Mouse (Mus musculus): ENCODE results near the gene Cwc25. TPM values are rescaled to one million over a fixed set of nuclear protein-coding genes. Genes with fewer than 3 reads are reported as not detected.

Cwc25 gene
- polyA plus RNA-seq, 1 experiment: 6.7 TPM

DNA sequence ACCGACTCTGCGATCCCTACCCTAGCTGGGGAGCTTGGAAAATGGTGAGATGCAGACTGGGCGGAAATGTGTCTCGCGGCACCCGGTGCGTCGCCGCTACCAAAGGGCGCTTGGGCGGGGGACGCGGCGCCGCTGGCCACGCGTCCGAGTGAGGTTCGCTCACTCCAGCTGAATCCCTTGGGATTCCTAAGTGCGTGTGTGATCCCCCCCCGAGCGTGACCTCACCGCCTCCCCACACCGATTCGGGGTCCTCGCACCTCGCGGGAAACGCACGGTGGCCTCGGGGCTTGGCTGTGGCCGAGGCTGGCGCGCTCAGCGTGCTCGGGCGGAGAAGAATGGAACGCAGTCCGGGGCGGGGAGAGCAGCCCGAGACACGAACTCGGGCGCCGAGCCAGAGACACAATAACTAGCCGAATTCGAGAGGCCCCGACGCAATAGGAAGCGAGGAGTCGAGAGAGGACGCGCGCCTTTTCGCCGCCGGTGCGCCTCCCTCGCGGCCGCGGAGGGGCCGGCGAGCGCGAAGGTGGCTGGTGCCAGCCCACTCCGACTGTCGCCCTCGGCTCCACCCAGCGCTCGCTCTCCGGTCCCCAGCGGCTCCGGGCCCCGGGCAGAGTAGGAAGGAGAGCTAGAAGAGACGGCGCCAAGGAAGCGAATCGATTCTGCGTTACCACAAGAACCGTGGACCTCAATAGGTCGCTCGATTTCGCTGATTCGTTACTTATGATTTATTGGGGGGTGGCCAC is 66.2 kb downstream of the Cwc25 start, which contains the start of gene Pcgf2:
TSS of gene Pcgf2 (minus strand) at position 495 of the 743 bp plus-strand sequence.
- peaks cover 13% of the 10 kb centered on the region; the same call in 1 of the 2 replicates for H3K4me1 ChIP-seq (ENCODE audit: control insufficient read depth, insufficient read depth, insufficient read length)
- TF ChIP-seq POLR2A (IDR thresholded peaks at IDR 0.05; ENCODE audit: low read depth, low read length) (no peak), CTCF (IDR thresholded peaks at IDR 0.05; ENCODE audit: extremely low read depth, insufficient read depth, insufficient read length, insufficient replicate concordance) (no peak)
- H3K4me3 ChIP-seq (ENCODE audit: extremely low read depth, insufficient read depth, insufficient read length): peak within 1 kb of the TSS; percentile 58
- peak in 1 of 2 experiments; percentile 49 for DNase-seq (ENCODE audit: low read depth in 1 of 2, low spot score in 2 of 2)
- no peaks in the 10 kb centered on the region for H3K36me3 ChIP-seq (ENCODE audit: control insufficient read depth, insufficient read depth, low read length)
- peaks cover 13% of the 10 kb centered on the region for H3K27me3 ChIP-seq (ENCODE audit: control insufficient read depth, insufficient read depth, low read length)
- WGBS: under 1% methylated on average over 85 of the region's 85 CpGs
- peak within 1 kb of the TSS; percentile 21 for H3K27ac ChIP-seq (ENCODE audit: insufficient read depth, low read length)

DNA sequence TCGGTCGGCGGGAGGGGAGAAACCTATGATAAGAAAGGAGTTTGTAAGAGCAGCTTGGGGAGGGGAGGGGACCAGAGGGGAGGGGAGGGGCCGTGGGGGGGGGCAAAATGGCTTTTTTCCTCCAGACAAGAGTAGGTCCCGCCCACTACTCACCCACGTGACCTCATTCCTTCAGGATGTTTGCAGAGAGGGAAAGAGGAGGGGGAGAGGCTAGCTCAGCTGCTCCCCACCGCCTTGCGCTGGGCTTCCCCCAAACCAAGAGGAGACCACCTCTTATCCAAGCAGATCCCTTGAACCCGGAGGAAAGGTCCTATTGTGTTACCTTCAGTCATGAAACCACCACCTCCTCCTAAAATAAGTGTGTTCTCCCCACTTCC is 66.7 kb downstream of the Cwc25 start:
- H3K4me1 ChIP-seq (ENCODE audit: control insufficient read depth, insufficient read depth, insufficient read length): peaks cover 13% of the 10 kb centered on the region; the same call in 1 of the 2 replicates
- H3K4me3 ChIP-seq (ENCODE audit: extremely low read depth, insufficient read depth, insufficient read length): peak overlapping the region; percentile 58
- H3K36me3 ChIP-seq (ENCODE audit: control insufficient read depth, insufficient read depth, low read length): no peaks in the 10 kb centered on the region
- peaks cover 13% of the 10 kb centered on the region for H3K27me3 ChIP-seq (ENCODE audit: control insufficient read depth, insufficient read depth, low read length)
- 0% methylated on average over 5 of the region's 9 CpGs for WGBS
- TF ChIP-seq POLR2A (IDR thresholded peaks at IDR 0.05; ENCODE audit: low read depth, low read length) (no peak), CTCF (IDR thresholded peaks at IDR 0.05; ENCODE audit: extremely low read depth, insufficient read depth, insufficient read length, insufficient replicate concordance) (no peak)
- DNase-seq (ENCODE audit: low read depth in 1 of 2, low spot score in 2 of 2): no peak
- H3K27ac ChIP-seq (ENCODE audit: insufficient read depth, low read length): peak overlapping the region; percentile 21

DNA sequence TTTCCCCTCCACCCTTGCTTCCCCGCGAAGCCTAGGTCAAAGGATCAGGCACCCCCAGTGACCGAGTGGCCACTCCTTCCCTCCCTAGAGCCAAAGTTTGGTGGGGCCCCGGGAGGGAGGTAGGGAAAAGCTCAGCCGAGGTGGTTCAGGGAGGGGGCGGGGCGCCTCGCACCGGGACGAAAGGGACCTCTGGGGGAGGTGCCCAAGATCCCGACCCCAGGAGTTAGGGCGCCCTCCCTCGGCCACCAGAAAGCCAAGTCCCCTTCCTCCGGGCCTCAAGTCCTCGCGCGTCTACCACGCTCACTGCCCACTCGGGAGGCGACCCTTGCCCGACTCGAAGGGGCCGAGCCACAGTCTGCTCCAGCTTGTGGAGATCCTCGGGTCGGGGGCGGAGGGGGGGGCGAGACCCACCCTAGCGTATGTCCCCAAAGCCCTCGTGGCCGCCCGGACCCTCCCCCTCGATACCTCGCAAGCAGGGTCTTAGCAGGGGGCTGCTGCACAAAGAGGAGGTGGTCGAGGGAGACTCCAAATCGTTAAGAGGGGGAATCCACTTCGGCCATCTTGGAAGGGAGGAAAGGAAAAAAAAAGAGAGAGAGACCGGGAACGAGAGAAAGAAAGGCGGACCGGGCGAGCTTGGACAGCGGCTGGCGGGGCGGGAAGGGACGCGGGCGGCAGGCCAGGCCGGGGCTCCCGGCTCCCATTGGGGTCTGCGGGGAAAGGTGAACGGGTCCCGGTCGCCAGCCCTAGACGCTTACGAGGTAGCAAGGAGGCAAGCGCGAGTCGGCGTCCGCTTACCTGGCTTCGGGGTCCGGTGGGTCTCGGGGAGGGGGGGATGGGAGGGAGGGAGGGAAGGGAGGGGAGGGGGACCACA is 67.4 kb downstream of the Cwc25 start:
- no peak for DNase-seq (ENCODE audit: low read depth in 1 of 2, low spot score in 2 of 2)
- no peak overlapping the region for H3K27ac ChIP-seq (ENCODE audit: insufficient read depth, low read length)
- whole genome bisulfite sequencing: under 1% methylated on average over 58 of the region's 63 CpGs

DNA sequence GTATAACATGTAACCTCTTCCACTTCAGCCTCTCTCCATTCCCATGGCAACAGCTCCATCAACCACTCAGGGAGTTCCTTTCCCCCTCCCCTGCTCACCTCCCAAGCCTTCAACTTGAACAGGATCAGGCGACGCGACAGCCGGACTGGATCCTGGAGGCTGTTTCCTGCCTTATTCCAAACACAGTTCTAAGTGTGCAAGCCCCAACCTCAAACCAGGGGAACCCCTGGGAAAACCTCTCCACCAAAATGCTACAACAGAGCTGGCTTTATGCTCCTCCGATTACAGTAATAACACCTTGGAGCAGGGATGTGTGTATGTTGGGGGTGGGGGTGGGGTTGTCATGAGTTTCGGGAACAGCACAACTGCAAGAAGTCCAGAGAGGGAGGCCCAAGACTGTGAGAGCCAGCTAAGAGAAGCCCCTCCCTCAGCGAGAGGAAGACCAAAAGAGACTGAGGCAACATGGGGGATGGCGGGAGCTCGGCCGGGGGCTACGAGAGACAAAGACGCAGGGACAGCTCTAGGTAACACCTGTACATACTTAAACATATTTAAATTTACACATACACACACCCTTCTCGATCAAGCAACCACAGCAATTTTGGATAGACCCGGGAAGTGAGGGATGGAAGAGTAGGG is 68.3 kb downstream of the Cwc25 start:
- H3K4me3 ChIP-seq (ENCODE audit: extremely low read depth, insufficient read depth, insufficient read length): no peak overlapping the region
- H3K36me3 ChIP-seq (ENCODE audit: control insufficient read depth, insufficient read depth, low read length): no peaks in the 10 kb centered on the region
- H3K27ac ChIP-seq (ENCODE audit: insufficient read depth, low read length): no peak overlapping the region
- WGBS: 68% methylated on average over 14 of the region's 14 CpGs
- H3K27me3 ChIP-seq (ENCODE audit: control insufficient read depth, insufficient read depth, low read length): peaks cover 13% of the 10 kb centered on the region
- peaks cover 11% of the 10 kb centered on the region; the same call in 1 of the 2 replicates for H3K4me1 ChIP-seq (ENCODE audit: control insufficient read depth, insufficient read depth, insufficient read length)
- TF ChIP-seq POLR2A (IDR thresholded peaks at IDR 0.05; ENCODE audit: low read depth, low read length) (no peak), CTCF (IDR thresholded peaks at IDR 0.05; ENCODE audit: extremely low read depth, insufficient read depth, insufficient read length, insufficient replicate concordance) (no peak)
- DNase-seq (ENCODE audit: low read depth in 1 of 2, low spot score in 2 of 2): no peak

More for the DNA sequence above, 67.4 kb downstream of the Cwc25 start:
- Histone ChIP-seq H3K27me3 (ENCODE audit: control insufficient read depth, insufficient read depth, low read length) (peaks cover 13% of the 10 kb centered on the region), H3K4me1 (ENCODE audit: control insufficient read depth, insufficient read depth, insufficient read length) (peaks cover 13% of the 10 kb centered on the region; the same call in 1 of the 2 replicates), H3K4me3 (ENCODE audit: extremely low read depth, insufficient read depth, insufficient read length) (peak overlapping the region; percentile 58; the same call in 1 of the 2 replicates), H3K36me3 (ENCODE audit: control insufficient read depth, insufficient read depth, low read length) (no peaks in the 10 kb centered on the region)
- TF ChIP-seq CTCF (IDR thresholded peaks at IDR 0.05; ENCODE audit: extremely low read depth, insufficient read depth, insufficient read length, insufficient replicate concordance) (no peak), POLR2A (IDR thresholded peaks at IDR 0.05; ENCODE audit: low read depth, low read length) (no peak)

DNA sequence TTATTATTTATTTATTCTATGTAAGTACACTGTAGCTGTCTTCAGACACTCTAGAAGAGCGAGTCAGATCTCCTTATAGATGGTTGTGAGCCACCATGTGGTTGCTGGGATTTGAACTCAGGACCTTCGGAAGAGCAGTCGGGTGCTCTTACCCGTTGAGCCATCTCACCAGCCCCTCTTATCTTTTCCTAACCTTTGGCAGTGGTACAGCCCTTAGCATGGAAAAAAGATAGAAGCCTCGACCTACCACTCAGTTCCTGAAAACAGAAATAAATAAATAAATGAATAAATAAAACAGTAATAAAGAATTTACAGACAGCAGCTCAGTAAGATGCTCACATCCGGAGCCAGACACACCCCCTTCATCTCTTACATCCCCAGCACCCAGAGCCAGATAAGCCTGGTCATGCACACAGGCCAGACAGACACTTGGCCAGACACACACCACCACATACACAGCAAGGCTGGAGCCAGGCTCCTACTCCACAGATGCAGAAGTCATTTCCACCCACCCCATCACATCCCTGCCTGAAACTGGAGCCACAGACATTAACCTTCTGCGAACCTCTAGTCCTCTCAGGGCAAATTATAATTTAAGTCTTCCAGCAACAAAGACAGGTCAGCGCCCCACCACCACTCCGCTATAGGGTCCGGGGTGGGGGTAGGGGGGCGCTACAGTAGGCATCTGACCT is 69.0 kb downstream of the Cwc25 start:
- 82% methylated on average over 11 of the region's 11 CpGs for WGBS
- peaks cover 11% of the 10 kb centered on the region; the same call in 1 of the 2 replicates for H3K4me1 ChIP-seq (ENCODE audit: control insufficient read depth, insufficient read depth, insufficient read length)
- TF ChIP-seq CTCF (IDR thresholded peaks at IDR 0.05; ENCODE audit: extremely low read depth, insufficient read depth, insufficient read length, insufficient replicate concordance) (no peak), POLR2A (IDR thresholded peaks at IDR 0.05; ENCODE audit: low read depth, low read length) (no peak)

DNA sequence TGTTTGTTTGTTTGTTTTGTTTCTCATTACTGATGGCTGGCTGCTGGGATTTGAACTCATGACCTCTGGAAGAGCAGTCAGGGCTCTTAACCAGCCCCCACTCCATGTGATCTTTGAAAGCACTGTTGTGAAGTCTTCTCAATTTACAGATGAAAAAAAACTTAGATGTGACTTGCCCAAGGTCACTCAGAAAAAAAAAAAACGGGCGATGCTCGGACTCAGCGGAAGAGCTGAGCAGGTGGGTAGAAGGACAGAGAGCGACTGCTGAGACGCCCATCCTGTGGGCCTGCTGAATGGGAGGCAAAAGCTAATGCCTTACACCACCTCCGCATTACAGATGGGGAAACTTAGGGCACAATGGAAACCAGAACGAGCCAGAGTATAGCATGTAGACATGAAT is 69.7 kb downstream of the Cwc25 start:
- Histone ChIP-seq H3K4me3 (ENCODE audit: extremely low read depth, insufficient read depth, insufficient read length) (no peak overlapping the region), H3K4me1 (ENCODE audit: control insufficient read depth, insufficient read depth, insufficient read length) (peaks cover 11% of the 10 kb centered on the region; the same call in 1 of the 2 replicates), H3K36me3 (ENCODE audit: control insufficient read depth, insufficient read depth, low read length) (no peaks in the 10 kb centered on the region), H3K27me3 (ENCODE audit: control insufficient read depth, insufficient read depth, low read length) (peaks cover 13% of the 10 kb centered on the region), H3K27ac (ENCODE audit: insufficient read depth, low read length) (no peak overlapping the region)
- DNase-seq (ENCODE audit: low read depth in 1 of 2, low spot score in 2 of 2): no peak
- TF ChIP-seq CTCF (IDR thresholded peaks at IDR 0.05; ENCODE audit: extremely low read depth, insufficient read depth, insufficient read length, insufficient replicate concordance) (no peak), POLR2A (IDR thresholded peaks at IDR 0.05; ENCODE audit: low read depth, low read length) (no peak)
- 95% methylated on average over 8 of the region's 8 CpGs for WGBS

More for the DNA sequence above, 69.0 kb downstream of the Cwc25 start:
- Histone ChIP-seq H3K4me3 (ENCODE audit: extremely low read depth, insufficient read depth, insufficient read length) (no peak overlapping the region), H3K27ac (ENCODE audit: insufficient read depth, low read length) (no peak overlapping the region), H3K36me3 (ENCODE audit: control insufficient read depth, insufficient read depth, low read length) (no peaks in the 10 kb centered on the region), H3K27me3 (ENCODE audit: control insufficient read depth, insufficient read depth, low read length) (peaks cover 13% of the 10 kb centered on the region)
- no peak for DNase-seq (ENCODE audit: low read depth in 1 of 2, low spot score in 2 of 2)
